11 mouse cellular contexts compared by ENCODE assay signal in the genomic region with DNA sequence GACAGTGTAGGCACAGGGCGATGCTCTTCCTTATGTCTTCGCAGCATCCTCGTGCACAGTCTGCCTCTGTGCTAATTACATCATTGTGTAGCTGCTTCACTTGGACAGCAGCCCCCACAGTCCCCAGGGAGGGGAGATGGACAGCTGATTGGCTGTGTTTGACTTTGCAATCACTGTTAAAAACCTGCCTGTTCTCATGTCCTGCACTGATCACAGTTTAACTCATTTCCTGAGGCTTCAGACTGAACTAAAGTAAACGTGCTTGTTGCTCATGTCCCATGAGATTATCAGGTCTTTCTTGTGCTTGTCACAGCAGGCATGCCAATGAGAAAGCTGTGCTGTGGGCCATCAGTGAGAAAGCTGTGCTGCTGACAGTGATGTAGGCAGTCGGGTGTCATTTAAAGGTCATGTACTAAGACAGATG.
A peak's percentile ranks its signal among the peaks of the same experiment; 100 is the strongest.
DNase-seq lines count a peak whose midpoint lies in the region; ATAC-seq and TF ChIP-seq lines count a peak whose summit lies in the region.
"Had no signal": no experiment of that assay in that cellular context is flagged by ENCODE, and none has a peak within 500 bp of the region (broad histone marks: within the 10 kb centered on the region; RNA-seq: fewer than 3 reads in every experiment).

No protein-coding gene starts in this region.

- H3K9me3 ChIP-seq in forebrain, embryonic 13.5 days (replicated peaks): no peaks in the 10 kb centered on the region
- H3K9me3 ChIP-seq in midbrain, embryonic 10.5 days (replicated peaks): no peaks in the 10 kb centered on the region
- H3K9me3 ChIP-seq: limb, embryonic 10.5 days had no signal

- no peak for TF ChIP-seq CTCF in kidney, adult 2 months (conservative IDR thresholded peaks at IDR 0.05; ENCODE audit: insufficient read depth, insufficient read length, low read depth, low read length)

- DNase-seq in left cerebral cortex, postnatal 4 days: peak; percentile 82
- DNase-seq in left cerebral cortex, postnatal 36 days (ENCODE audit: low spot score in 2 of 2): no peak
- no peak for DNase-seq in midbrain, embryonic 10.5 days (ENCODE audit: low spot score)
- no peak for DNase-seq in kidney, adult 8-10 months
- no peak for DNase-seq in kidney, postnatal 10 days
- DNase-seq in kidney, adult 2 months: no peak
- DNase-seq: cerebellum, adult 2 months; kidney, postnatal 25 days; lung, adult 18-20 months had no signal

- H3K9ac ChIP-seq in forebrain, embryonic 13.5 days: no peak overlapping the region

- intact Hi-C loops in left cerebral cortex, postnatal 4 days (cut with DNase I): no loop called here
- intact Hi-C loops in left cerebral cortex, postnatal 36 days (cut with DNase I): no loop called here

- 39% methylated on average over 5 of the region's 5 CpGs for WGBS in forebrain, embryonic 13.5 days
- WGBS in midbrain, embryonic 10.5 days: 55% methylated on average over 5 of the region's 5 CpGs
- WGBS in kidney, adult 2 months: 63% methylated on average over 5 of the region's 5 CpGs

- no peaks in the 10 kb centered on the region for H3K36me3 ChIP-seq in forebrain, embryonic 13.5 days (ENCODE audit: poor library complexity, severe bottlenecking)
- H3K36me3 ChIP-seq in midbrain, embryonic 10.5 days: no peaks in the 10 kb centered on the region
- H3K36me3 ChIP-seq in kidney, adult 2 months (ENCODE audit: control insufficient read depth, insufficient read depth, low read length): no peaks in the 10 kb centered on the region
- H3K36me3 ChIP-seq: limb, embryonic 10.5 days had no signal

- H3K27ac ChIP-seq in forebrain, embryonic 13.5 days: no peak overlapping the region
- H3K27ac ChIP-seq in midbrain, embryonic 10.5 days (replicated peaks): peak overlapping the region; percentile 64; the same call in 1 of the 2 replicates
- no peak overlapping the region for H3K27ac ChIP-seq in kidney, adult 2 months (ENCODE audit: insufficient read depth, low read depth, low read length)
- H3K27ac ChIP-seq: limb, embryonic 10.5 days had no signal

- TF ChIP-seq POLR2A in kidney, adult 2 months (IDR thresholded peaks at IDR 0.05; ENCODE audit: low read depth, low read length): no peak

- peak; percentile 75; the same call in 1 of the 2 replicates for ATAC-seq in forebrain, embryonic 13.5 days

- no peak overlapping the region for H3K4me2 ChIP-seq in forebrain, embryonic 13.5 days

- no peak overlapping the region for H3K4me3 ChIP-seq in forebrain, embryonic 13.5 days
- H3K4me3 ChIP-seq in midbrain, embryonic 10.5 days: no peak overlapping the region
- no peak overlapping the region for H3K4me3 ChIP-seq in kidney, adult 2 months (ENCODE audit: insufficient read depth, low read depth, low read length)
- H3K4me3 ChIP-seq: limb, embryonic 10.5 days had no signal

- H3K4me1 ChIP-seq in forebrain, embryonic 13.5 days: peaks cover 27% of the 10 kb centered on the region
- peaks cover 44% of the 10 kb centered on the region for H3K4me1 ChIP-seq in midbrain, embryonic 10.5 days
- 0 out of 2 replicates have a peak, but pooled peaks cover 2% of the 10 kb centered on the region for H3K4me1 ChIP-seq in kidney, adult 2 months (ENCODE audit: control insufficient read depth, insufficient read depth, low read length)

- no peaks in the 10 kb centered on the region for H3K27me3 ChIP-seq in forebrain, embryonic 13.5 days
- H3K27me3 ChIP-seq in midbrain, embryonic 10.5 days (ENCODE audit: low read depth, poor library complexity, severe bottlenecking): peaks cover 52% of the 10 kb centered on the region
- H3K27me3 ChIP-seq in kidney, adult 2 months (replicated peaks; ENCODE audit: control insufficient read depth, insufficient read depth, low read length): no peaks in the 10 kb centered on the region
